Mouse (Mus musculus) embryonic fibroblast, embryonic 13.5 days (primary cell): Measurements from ENCODE around the gene Cyp1a2.

ENCODE experiments used
- CTCF ChIP-seq: IDR thresholded peaks from 2 replicates; pipeline ENCODE4 v1.5.1; 2011; ENCODE audit warnings: mild to moderate bottlenecking, control low read depth, low read length, moderate library complexity, borderline replicate concordance; ENCODE audit not compliant: insufficient read depth
- POLR2A ChIP-seq: IDR thresholded peaks from 2 replicates; pipeline ENCODE4 v1.6.1; 2011; ENCODE audit warnings: low read depth, mild to moderate bottlenecking, control low read depth, low read length, moderate library complexity

- TF ChIP-seq POLR2A (no peak), CTCF (no peak)
These were observed 39.0 kb downstream of the Cyp1a2 start for GRCm38 (mm10) chr9:57644442-57644943.
